Mouse (Mus musculus) ovary, postnatal 14 days (tissue): Measurements from ENCODE around the gene Tmem37.

Experiments
- DNase-seq: peaks from one replicate; pipeline ENCODE4 v3.0.0; 2022; ENCODE audit warnings: low spot score

The Tmem37 gene

DNA sequence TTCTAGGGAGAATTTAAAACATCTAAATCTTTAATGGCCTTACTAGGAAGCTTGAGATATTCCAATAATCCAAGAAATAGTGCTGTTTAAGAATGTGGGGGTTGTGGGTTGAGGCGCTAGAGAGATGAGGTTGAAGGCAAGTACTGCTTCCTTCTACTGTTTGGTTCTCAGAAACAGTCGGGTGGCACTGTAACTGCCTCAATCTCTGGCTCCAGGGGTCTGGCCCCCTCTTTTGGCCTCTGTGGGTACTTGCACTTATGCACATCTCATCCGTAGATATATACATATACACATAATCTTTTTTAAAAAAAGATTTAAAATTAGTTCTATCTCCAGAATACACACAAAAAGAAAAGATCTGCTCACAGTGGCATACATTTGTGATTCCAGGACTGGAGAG lies 55.0 kb downstream of the Tmem37 start:
- no peak for DNase-seq
